Mouse (Mus musculus) C2C12 (cell line): ENCODE measurements around the gene Stat3.

Experiments used
- CEBPB ChIP-seq: IDR thresholded peaks from one replicate; pipeline ENCODE4 v1.6.1; 2011; ENCODE audit warnings: low read depth, mild to moderate bottlenecking, control low read depth, moderate library complexity
- CTCF ChIP-seq: IDR thresholded peaks from one replicate; pipeline ENCODE4 v1.5.1; 2011; ENCODE audit not compliant: control insufficient read depth, insufficient read depth, insufficient read length
- MAX ChIP-seq: IDR thresholded peaks from one replicate; pipeline ENCODE4 v1.6.1; 2011; ENCODE audit warnings: mild to moderate bottlenecking, control low read depth
- MYOD1 ChIP-seq: IDR thresholded peaks from one replicate; pipeline ENCODE4 v1.6.1; 2011; ENCODE audit warnings: low read depth; ENCODE audit not compliant: control insufficient read depth, insufficient read length
- USF1 ChIP-seq: IDR thresholded peaks from one replicate; pipeline ENCODE4 v1.6.1; 2011; ENCODE audit warnings: low read depth, mild to moderate bottlenecking, control low read depth, moderate library complexity

DNA sequence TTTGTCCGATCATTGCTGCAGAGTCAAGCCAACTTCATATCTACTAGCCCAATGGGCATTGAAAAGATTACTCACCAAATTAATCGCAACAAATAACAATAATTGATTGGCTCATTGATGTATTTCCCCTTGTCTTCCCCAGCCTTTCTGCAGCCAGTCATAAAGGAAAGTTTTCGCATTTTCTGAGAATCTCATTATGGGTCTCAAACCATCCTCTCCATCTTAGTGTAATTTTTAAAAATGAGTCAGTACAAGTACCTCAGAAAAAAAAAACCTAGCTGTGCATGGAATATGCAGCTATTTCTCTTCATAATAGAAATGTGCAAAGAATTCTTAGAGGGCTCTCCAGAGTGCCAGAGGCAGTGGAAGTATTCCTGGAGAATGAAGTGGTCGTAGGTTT, 95.2 kb downstream of the Stat3 start:
- TF ChIP-seq CTCF (no peak), MAX (no peak), USF1 (no peak), CEBPB (no peak), MYOD1 (no peak)
